Mouse (Mus musculus): ENCODE results near the gene Adgrb3.

GRCm38 (mm10) chr1:25598941-25599340, 230.6 kb downstream of the Adgrb3 start:
- no peak for TF ChIP-seq CTCF (conservative IDR thresholded peaks at IDR 0.05; ENCODE audit: insufficient read depth, insufficient read length, low read depth, low read length)
- TF ChIP-seq POLR2A (IDR thresholded peaks at IDR 0.05; ENCODE audit: low read depth, low read length), result no peak

Measured in kidney, adult 2 months (tissue).